Mouse (Mus musculus) heart, postnatal 0 days (tissue): Measurements from ENCODE around the gene Btnl10. TPM values are rescaled to one million over a fixed set of nuclear protein-coding genes. Genes with fewer than 3 reads are reported as not detected.

Experiments
- ATAC-seq: fragments of 200-750 bp; cut with Nextera tagmentation; 2 replicates; pipeline ENCODE4 v1.8.0; 2017; ENCODE audit warnings: low read depth, moderate number of reproducible peaks, moderate library complexity; ENCODE audit not compliant: insufficient read depth
- DNase-seq: peaks from one replicate; pipeline ENCODE4 v3.0.0-alpha.2; 2016; ENCODE audit warnings: low spot score
- H3K27ac ChIP-seq: fragments of 300-500 bp; sonication (generic); 2 replicates; pipeline ENCODE4 v1.5.1; 2014; ENCODE audit warnings: low read depth, mild to moderate bottlenecking
- H3K27me3 ChIP-seq: fragments of 300-500 bp; sonication (generic); 2 replicates; pipeline ENCODE4 v1.6.1; 2014; ENCODE audit warnings: low read length, mixed read lengths; ENCODE audit not compliant: control insufficient read depth, insufficient read depth
- H3K36me3 ChIP-seq: fragments of 300-500 bp; sonication (generic); replicated peaks from 2 replicates; pipeline ENCODE4 v1.6.1; 2014; ENCODE audit warnings: low read length, mixed read lengths; ENCODE audit not compliant: control insufficient read depth, insufficient read depth
- H3K4me1 ChIP-seq: fragments of 300-500 bp; sonication (generic); 2 replicates; pipeline ENCODE4 v1.6.1; 2014; ENCODE audit warnings: antibody characterized with exemption; ENCODE audit not compliant: control insufficient read depth, insufficient read depth
- H3K4me2 ChIP-seq: fragments of 300-500 bp; sonication (generic); 2 replicates; pipeline ENCODE4 v1.6.1; 2014; ENCODE audit warnings: low read depth, mild to moderate bottlenecking, low read length, moderate library complexity
- H3K4me3 ChIP-seq: fragments of 300-500 bp; sonication (generic); 2 replicates; pipeline ENCODE4 v1.5.1; 2014; ENCODE audit warnings: low read depth, low read length
- H3K9ac ChIP-seq: fragments of 300-500 bp; sonication (generic); replicated peaks from 2 replicates; pipeline ENCODE4 v1.6.1; 2014; ENCODE audit warnings: low read depth, low read length, mixed read lengths
- H3K9me3 ChIP-seq: fragments of 300-500 bp; sonication (generic); replicated peaks from 2 replicates; pipeline ENCODE4 v1.6.1; 2016; ENCODE audit warnings: low read length; ENCODE audit not compliant: control insufficient read depth
- CTCF ChIP-seq: IDR thresholded peaks from 2 replicates; pipeline ENCODE4 v1.5.1; 2016; ENCODE audit warnings: antibody characterized with exemption, control low read depth, low read depth
- EP300 ChIP-seq: IDR thresholded peaks from 2 replicates; pipeline ENCODE4 v1.6.1; 2016; ENCODE audit warnings: antibody characterized with exemption, low read depth
- WGBS: fragments of 180-500 bp; shearing (Covaris S2); extraction: QIAGEN DNeasy Blood & Tissue Kit; methylation state at CpG from one replicate; pipeline ENCODE4 v1.1.7; 2014; 5-methylcytosine and 5-hydroxymethylcytosine counted together
- polyA plus RNA-seq: library from polyadenylated mRNA; unstranded; fragments of >200 nt; fragmentation: Nextera tagmentation; extraction: Ambion mirVana; gene quantifications from 2 replicates; pipeline ENCODE4 v1.2.1, GENCODE M21; 2015
- total RNA-seq: library from RNA; depleted of rRNA; stranded (reverse); fragments of >200 nt; gene quantifications from 2 replicates; pipeline ENCODE4 v1.2.3, GENCODE M21; 2014; ENCODE audit warnings: low replicate concordance

The Btnl10 gene
- total and polyA plus RNA-seq, 2 experiments from 2014 or later, result 0.07 TPM; not detected in 1

GRCm38 (mm10) chr11:58955868-58956257 lies 38.2 kb downstream of the Btnl10 start:
- TF ChIP-seq EP300, result no peak
- no peak for TF ChIP-seq CTCF
- Histone ChIP-seq H3K4me3 (peak overlapping the region; percentile 72), H3K27me3 (peaks cover 7% of the 10 kb centered on the region; the same call in 1 of the 2 replicates), H3K4me1 (peaks cover 23% of the 10 kb centered on the region), H3K9ac (peak overlapping the region; percentile 79), H3K9me3 (no peaks in the 10 kb centered on the region), H3K27ac (peak overlapping the region; percentile 97), H3K4me2 (peak overlapping the region; percentile 92), H3K36me3 (peaks cover 18% of the 10 kb centered on the region; the same call in 1 of the 2 replicates)
- WGBS, result 31% methylated on average over 8 of the region's 8 CpGs
- DNase-seq (no peak), ATAC-seq (no peak)

- H3K4me3 ChIP-seq, result no peak overlapping the region
- WGBS, result 68% methylated on average over 5 of the region's 5 CpGs
- H3K27ac ChIP-seq, result no peak overlapping the region
- ATAC-seq (no peak), DNase-seq (no peak)
- peak overlapping the region; percentile 92 for H3K4me2 ChIP-seq
- no peaks in the 10 kb centered on the region for H3K9me3 ChIP-seq
- TF ChIP-seq CTCF (no peak), EP300 (no peak)
- peak overlapping the region; percentile 9; the same call in 1 of the 2 replicates for H3K9ac ChIP-seq
- H3K4me1 ChIP-seq, result peaks cover 23% of the 10 kb centered on the region
- H3K36me3 ChIP-seq, result peaks cover 18% of the 10 kb centered on the region; the same call in 1 of the 2 replicates
- H3K27me3 ChIP-seq, result peaks cover 5% of the 10 kb centered on the region; the same call in 1 of the 2 replicates
Measured at GRCm38 (mm10) chr11:58957226-58957914, 39.7 kb downstream of the Btnl10 start.

- no peak overlapping the region for H3K4me2 ChIP-seq
- no peak for DNase-seq
- no peaks in the 10 kb centered on the region for H3K9me3 ChIP-seq
- TF ChIP-seq EP300 (no peak), CTCF (no peak)
- no peak for ATAC-seq
- H3K4me3 ChIP-seq, result no peak overlapping the region
- H3K9ac ChIP-seq, result no peak overlapping the region
- peaks cover 16% of the 10 kb centered on the region for H3K4me1 ChIP-seq
- peaks cover 18% of the 10 kb centered on the region; the same call in 1 of the 2 replicates for H3K36me3 ChIP-seq
- H3K27ac ChIP-seq, result no peak overlapping the region
- H3K27me3 ChIP-seq, result peaks cover 5% of the 10 kb centered on the region; the same call in 1 of the 2 replicates
- 89% methylated on average over 6 of the region's 6 CpGs for WGBS
Measured at GRCm38 (mm10) chr11:58958536-58958935, 40.8 kb downstream of the Btnl10 start.

GRCm38 (mm10) chr11:58959186-58959825 lies 41.6 kb downstream of the Btnl10 start:
- 33% methylated on average over 15 of the region's 15 CpGs for WGBS
- DNase-seq (no peak), ATAC-seq (no peak)
- TF ChIP-seq CTCF, result no peak
- TF ChIP-seq EP300, result no peak
- Histone ChIP-seq H3K27me3 (peaks cover 5% of the 10 kb centered on the region; the same call in 1 of the 2 replicates), H3K36me3 (peaks cover 18% of the 10 kb centered on the region; the same call in 1 of the 2 replicates), H3K4me1 (peaks cover 12% of the 10 kb centered on the region), H3K4me3 (peak overlapping the region; percentile 49), H3K9ac (0 out of 2 replicates have a peak overlapping the region, but pooled peaks have one; percentile 26), H3K27ac (no peak overlapping the region), H3K9me3 (no peaks in the 10 kb centered on the region), H3K4me2 (peak overlapping the region; percentile 71)

- WGBS, result under 1% methylated on average over 40 of the region's 40 CpGs
- peaks cover 18% of the 10 kb centered on the region; the same call in 1 of the 2 replicates for H3K36me3 ChIP-seq
- peak overlapping the region; percentile 49 for H3K4me3 ChIP-seq
- H3K4me1 ChIP-seq, result peaks cover 12% of the 10 kb centered on the region
- 0 out of 2 replicates have a peak overlapping the region, but pooled peaks have one; percentile 26 for H3K9ac ChIP-seq
- DNase-seq (peak; percentile 88), ATAC-seq (peak; percentile 76)
- no peaks in the 10 kb centered on the region for H3K9me3 ChIP-seq
- peaks cover 5% of the 10 kb centered on the region; the same call in 1 of the 2 replicates for H3K27me3 ChIP-seq
- TF ChIP-seq CTCF, result peak; percentile 24; the same call in 1 of the 2 replicates
- TF ChIP-seq EP300, result no peak
- H3K27ac ChIP-seq, result no peak overlapping the region
- peak overlapping the region; percentile 71 for H3K4me2 ChIP-seq
Measured at GRCm38 (mm10) chr11:58959921-58960465, 42.3 kb downstream of the Btnl10 start.
